Mouse (Mus musculus): ENCODE data around the gene Fbxl17. TPM values are rescaled to one million over a fixed set of nuclear protein-coding genes. Genes with fewer than 3 reads are reported as not detected.
A peak's percentile ranks its signal among the peaks of the same experiment; 100 is the strongest.

Gene Fbxl17
- total RNA-seq, 2 experiments from 2014 or later: 53.7 to 55.0 TPM

GRCm38 (mm10) chr17:63221632-63222031 lies 278.2 kb downstream of the Fbxl17 start:
- DNase-seq (ENCODE audit: low spot score in 2 of 2): no peak

GRCm38 (mm10) chr17:63220821-63221220 lies 279.0 kb downstream of the Fbxl17 start:
- no peak for DNase-seq (ENCODE audit: low spot score in 2 of 2)

GRCm38 (mm10) chr17:63217016-63217415 lies 282.8 kb downstream of the Fbxl17 start:
- no peak for DNase-seq (ENCODE audit: low spot score in 2 of 2)

GRCm38 (mm10) chr17:63212018-63212417 lies 287.8 kb downstream of the Fbxl17 start:
- DNase-seq (ENCODE audit: low spot score in 2 of 2): no peak

- DNase-seq (ENCODE audit: low spot score in 2 of 2): no peak
Measured at GRCm38 (mm10) chr17:63209151-63209550, 290.7 kb downstream of the Fbxl17 start.

- DNase-seq (ENCODE audit: low spot score in 2 of 2): no peak
Measured at GRCm38 (mm10) chr17:63208346-63208745, 291.5 kb downstream of the Fbxl17 start.

- no peak for DNase-seq (ENCODE audit: low spot score in 2 of 2)
Measured at GRCm38 (mm10) chr17:63207714-63208113, 292.1 kb downstream of the Fbxl17 start.

- DNase-seq (ENCODE audit: low spot score in 2 of 2): no peak
Measured at GRCm38 (mm10) chr17:63205316-63205715, 294.5 kb downstream of the Fbxl17 start.

- DNase-seq (ENCODE audit: low spot score in 2 of 2): no peak
Measured at GRCm38 (mm10) chr17:63203582-63204190, 296.1 kb downstream of the Fbxl17 start.

- DNase-seq (ENCODE audit: low spot score in 2 of 2): no peak
Measured at GRCm38 (mm10) chr17:63198703-63199102, 301.1 kb downstream of the Fbxl17 start.

GRCm38 (mm10) chr17:63195496-63195895 lies 304.3 kb downstream of the Fbxl17 start:
- DNase-seq (ENCODE audit: low spot score in 2 of 2): no peak

- no peak for DNase-seq (ENCODE audit: low spot score in 2 of 2)
Measured at GRCm38 (mm10) chr17:63193196-63193595, 306.6 kb downstream of the Fbxl17 start.

GRCm38 (mm10) chr17:63191345-63191744 lies 308.5 kb downstream of the Fbxl17 start:
- no peak for DNase-seq (ENCODE audit: low spot score in 2 of 2)

GRCm38 (mm10) chr17:63189274-63189673 lies 310.5 kb downstream of the Fbxl17 start:
- DNase-seq (ENCODE audit: low spot score in 2 of 2): no peak

- DNase-seq (ENCODE audit: low spot score in 2 of 2): peak; percentile 29 to 80
Measured at GRCm38 (mm10) chr17:63185531-63185930, 314.3 kb downstream of the Fbxl17 start.

- DNase-seq (ENCODE audit: low spot score in 2 of 2): no peak
Measured at GRCm38 (mm10) chr17:63184844-63185504, 314.8 kb downstream of the Fbxl17 start.

- no peak for DNase-seq (ENCODE audit: low spot score in 2 of 2)
Measured at GRCm38 (mm10) chr17:63183431-63183830, 316.4 kb downstream of the Fbxl17 start.

- DNase-seq (ENCODE audit: low spot score in 2 of 2): no peak
Measured at GRCm38 (mm10) chr17:63181661-63182060, 318.2 kb downstream of the Fbxl17 start.

- DNase-seq (ENCODE audit: low spot score in 2 of 2): no peak
Measured at GRCm38 (mm10) chr17:63180042-63180441, 319.8 kb downstream of the Fbxl17 start.

GRCm38 (mm10) chr17:63178331-63178730 lies 321.5 kb downstream of the Fbxl17 start:
- DNase-seq (ENCODE audit: low spot score in 2 of 2): no peak

- no peak for DNase-seq (ENCODE audit: low spot score in 2 of 2)
Measured at GRCm38 (mm10) chr17:63176411-63176810, 323.4 kb downstream of the Fbxl17 start.

- no peak for DNase-seq (ENCODE audit: low spot score in 2 of 2)
Measured at GRCm38 (mm10) chr17:63172697-63173096, 327.1 kb downstream of the Fbxl17 start.

- no peak for DNase-seq (ENCODE audit: low spot score in 2 of 2)
Measured at GRCm38 (mm10) chr17:63171890-63172491, 327.8 kb downstream of the Fbxl17 start.

Measured in layer of hippocampus, adult 18-20 months (tissue).